Mouse (Mus musculus): ENCODE measurements around the gene E4f1. TPM values are rescaled to one million over a fixed set of nuclear protein-coding genes. Genes with fewer than 3 reads are reported as not detected.

Gene E4f1
- polyA plus RNA-seq, 2 experiments from 2014 or later, result 22.6 to 37.5 TPM

GRCm38 (mm10) chr17:24481027-24481815 lies 11.1 kb upstream of the E4f1 start:
- no peak for ATAC-seq

DNA sequence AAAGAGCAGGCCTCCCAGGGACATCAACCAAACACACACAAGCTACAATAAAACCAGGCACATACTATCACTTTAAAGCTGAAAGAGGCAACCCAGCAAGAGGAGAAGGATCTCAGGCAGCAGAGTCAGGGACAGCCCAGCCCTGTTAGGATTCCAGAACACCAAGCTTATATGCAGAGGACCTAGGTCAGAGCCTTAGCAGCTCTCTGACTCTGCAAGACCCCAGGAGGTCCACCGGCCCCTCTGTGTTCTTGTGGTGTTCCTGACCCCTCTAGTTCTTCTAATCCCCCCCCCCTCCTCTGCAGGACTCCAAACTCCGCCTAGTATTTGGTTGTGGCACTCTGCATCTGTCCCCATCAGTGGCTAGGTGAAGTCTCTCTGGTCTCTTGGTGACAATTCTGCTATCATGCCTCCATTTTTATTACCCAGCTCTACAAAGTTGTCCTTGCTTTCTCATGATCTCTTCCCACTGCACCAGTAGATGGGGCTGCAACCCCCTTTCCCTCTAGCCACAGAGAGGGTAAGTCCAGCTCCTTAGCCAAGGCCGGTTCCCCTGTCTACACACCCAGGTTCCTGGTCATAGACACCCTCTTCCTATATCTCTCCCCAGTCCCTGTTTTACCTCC lies 10.2 kb upstream of the E4f1 start:
- ATAC-seq, result no peak

DNA sequence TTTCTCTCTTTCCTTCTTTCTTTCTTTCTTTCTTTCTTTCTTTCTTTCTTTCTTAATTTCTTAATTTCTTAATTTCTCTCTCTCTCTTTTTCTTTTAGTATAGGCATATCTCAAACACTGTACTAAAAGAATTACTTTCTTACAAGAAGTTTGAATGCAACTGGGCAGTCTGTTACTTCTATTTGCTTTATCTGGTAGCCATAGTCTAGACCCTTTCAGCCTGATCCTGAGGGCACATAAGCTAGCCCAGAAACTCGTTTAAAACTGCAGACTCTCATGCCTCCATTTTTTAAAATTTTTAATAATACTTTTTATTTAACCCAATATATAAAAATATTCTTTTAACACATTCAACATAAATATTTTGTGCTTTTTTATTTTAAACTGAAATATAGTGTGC lies 9.3 kb upstream of the E4f1 start:
- ATAC-seq, result no peak

- peak; percentile 90 for ATAC-seq
Measured at GRCm38 (mm10) chr17:24478663-24479380, 8.7 kb upstream of the E4f1 start, which contains the start of gene Mlst8. Gene Mlst8, minus strand, starts transcription at chr17:24479078.

DNA sequence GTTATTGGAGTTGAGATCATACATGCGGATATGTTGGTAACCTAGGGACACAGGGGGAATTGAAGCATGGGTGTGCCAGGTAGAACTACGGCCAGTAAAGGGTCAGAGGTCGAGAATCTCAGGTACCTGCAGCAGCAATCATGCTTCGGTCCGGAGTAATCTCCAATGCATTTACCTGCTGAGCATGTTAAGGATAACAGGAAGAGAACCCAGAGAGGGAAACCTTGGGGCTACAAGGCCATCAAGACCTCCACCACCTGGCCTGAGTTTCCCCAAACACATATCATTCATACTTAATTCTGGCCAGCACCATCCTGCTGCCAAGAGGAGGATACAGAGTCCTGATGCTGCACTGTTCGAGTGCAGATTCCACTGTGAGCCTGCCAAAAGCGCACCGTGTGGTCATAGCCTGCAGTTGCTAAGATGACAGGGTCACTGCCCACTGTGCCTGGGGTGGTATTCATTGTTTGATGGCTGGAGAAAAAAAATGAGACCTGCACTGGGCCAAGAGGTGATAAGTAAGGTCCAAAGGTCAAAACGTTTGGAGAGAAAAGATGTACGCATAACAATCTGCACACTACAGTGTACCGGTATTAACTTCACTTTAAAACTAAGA lies 8.0 kb upstream of the E4f1 start:
- no peak for ATAC-seq

- no peak for ATAC-seq
Measured at GRCm38 (mm10) chr17:24477053-24477984, 7.2 kb upstream of the E4f1 start.

- no peak for ATAC-seq
Measured at GRCm38 (mm10) chr17:24476022-24476776, 6.1 kb upstream of the E4f1 start.

GRCm38 (mm10) chr17:24475586-24475985 lies 5.5 kb upstream of the E4f1 start:
- no peak for ATAC-seq

DNA sequence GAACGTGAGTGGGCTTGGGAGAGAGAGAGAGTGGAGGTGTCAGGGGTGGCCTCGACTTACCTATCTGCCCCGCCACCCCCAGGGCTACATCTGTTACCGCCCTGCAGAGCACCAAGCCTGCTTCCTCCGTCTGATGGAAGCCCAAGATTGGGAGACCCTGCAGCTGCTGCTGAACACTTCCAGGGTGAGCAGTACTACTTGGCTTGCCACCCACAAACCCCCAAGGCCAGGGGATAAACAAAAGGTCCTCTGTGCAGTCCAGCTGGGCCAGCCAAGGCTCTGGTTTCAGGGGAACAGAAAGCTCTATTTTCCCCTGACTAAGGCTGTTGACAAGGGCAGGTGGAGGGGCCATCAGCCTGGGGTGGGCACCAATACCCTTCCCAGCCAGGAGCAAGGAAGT lies 4.4 kb upstream of the E4f1 start:
- no peak for ATAC-seq

DNA sequence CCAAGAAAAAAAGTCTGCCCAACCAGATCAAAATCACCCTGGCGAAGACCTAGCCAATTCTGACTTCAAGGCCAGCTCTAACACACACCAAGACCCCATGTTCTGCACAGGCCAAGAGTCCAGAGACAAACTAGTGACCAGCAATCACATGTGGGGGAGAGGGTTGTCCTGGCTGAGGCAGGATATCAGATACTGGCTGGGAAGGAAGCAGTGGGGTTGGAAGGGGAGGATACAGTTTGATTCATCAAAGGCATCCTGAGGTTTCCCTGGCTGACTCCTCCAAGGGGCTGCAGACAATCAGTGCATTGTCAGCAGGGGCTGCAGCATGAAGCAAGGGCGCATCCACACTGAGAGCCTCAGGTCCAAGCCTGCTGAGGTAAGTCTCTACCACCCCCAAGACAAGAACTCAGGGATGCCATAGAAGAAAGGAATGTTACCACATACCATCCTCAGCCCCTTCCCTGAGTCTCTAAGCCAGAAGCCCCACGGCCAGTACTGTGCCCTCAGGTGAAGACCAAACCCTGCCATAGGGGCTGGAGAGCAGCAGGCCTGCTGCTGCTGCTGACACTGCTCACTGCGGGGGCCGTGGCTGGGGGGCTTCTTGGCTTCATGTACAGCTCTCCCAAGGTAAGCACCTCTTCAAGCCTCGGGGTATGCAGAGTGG lies 3.6 kb upstream of the E4f1 start, which contains the start of gene Bricd5:
Bricd5 (plus strand) TSS at position 273 of the 664 bp plus-strand sequence.
- no peak for ATAC-seq

GRCm38 (mm10) chr17:24472512-24472911 lies 2.4 kb upstream of the E4f1 start:
- no peak for ATAC-seq

DNA sequence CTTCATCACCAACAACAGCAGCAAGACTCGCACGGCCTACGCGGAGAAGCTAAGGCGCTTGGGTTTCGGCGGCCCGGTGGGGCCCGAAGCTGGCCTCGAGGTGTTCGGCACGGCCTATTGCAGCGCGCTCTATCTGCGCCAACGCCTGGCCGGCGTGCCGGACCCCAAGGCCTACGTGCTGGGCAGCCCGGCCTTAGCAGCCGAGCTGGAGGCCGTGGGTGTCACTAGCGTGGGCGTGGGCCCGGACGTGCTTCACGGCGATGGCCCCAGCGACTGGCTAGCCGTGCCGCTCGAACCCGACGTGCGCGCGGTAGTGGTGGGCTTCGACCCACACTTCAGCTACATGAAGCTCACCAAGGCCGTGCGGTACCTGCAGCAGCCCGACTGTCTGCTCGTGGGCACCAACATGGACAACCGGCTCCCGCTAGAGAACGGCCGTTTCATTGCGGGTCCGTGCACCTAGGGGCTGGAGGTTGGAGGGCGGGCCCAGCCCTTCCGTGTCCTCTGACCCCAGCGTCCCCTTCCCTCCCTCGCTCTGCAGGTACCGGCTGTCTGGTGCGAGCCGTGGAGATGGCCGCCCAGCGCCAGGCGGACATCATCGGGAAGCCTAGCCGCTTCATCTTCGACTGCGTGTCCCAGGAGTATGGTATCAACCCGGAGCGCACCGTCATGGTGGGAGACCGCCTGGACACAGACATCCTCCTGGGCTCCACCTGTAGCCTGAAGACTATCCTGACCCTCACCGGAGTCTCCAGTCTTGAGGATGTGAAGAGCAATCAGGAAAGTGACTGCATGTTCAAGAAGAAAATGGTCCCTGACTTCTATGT lies 801 bp upstream of the E4f1 start:
- ATAC-seq, result no peak

DNA sequence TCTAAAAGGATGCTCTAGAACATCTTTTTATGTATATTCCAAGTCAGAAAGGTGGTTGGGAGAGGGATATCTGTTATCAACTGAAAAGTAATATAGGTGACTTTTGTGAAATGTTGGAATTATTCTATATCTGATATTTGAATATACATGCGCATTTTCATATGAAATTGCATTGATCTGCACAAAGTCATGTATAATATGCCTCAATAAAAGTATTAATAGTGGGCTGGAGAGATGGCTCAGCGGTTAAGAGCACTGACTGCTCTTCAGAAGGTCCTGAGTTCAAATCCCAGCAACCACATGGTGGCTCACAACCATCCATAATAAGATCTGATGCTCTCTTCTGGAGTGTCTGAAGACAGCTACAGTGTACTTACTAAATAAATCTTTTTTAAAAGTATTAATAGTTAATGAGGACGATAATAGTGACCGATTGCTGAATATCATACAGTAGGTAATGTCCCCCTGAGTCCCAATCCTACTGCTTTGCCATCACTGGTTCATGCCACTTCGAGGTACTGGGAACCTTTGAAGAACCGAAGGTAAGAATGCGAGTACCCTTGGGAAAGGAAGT lies 690 bp downstream of the E4f1 start:
- no peak for ATAC-seq

DNA sequence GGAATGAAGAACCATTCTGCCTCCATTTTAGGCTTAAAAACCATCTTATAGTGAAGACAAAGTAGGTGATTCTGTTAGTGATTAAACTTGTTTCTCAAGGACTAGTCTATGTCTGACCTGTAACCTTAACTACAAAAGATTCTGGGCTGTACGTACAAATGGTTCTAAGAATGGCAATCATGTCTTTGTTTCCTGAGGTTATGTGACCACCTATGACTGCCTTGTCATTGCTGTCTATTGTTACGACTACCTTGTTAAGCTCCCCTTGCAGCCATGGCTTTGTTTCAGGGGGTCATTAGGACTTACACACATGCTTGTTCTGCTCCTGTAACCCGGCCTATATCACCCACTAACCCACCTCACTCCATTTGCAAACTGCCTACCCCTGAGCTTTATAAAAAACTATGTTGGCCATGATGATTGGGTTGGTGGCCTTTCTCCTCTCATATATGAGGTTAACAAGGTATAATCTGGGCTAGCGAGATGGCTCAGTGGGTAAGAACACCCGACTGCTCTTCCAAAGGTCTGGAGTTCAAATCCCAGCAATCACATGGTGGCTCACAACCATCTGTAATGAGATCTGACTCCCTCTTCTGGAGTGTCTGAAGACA lies 1.4 kb downstream of the E4f1 start:
- ATAC-seq, result no peak

DNA sequence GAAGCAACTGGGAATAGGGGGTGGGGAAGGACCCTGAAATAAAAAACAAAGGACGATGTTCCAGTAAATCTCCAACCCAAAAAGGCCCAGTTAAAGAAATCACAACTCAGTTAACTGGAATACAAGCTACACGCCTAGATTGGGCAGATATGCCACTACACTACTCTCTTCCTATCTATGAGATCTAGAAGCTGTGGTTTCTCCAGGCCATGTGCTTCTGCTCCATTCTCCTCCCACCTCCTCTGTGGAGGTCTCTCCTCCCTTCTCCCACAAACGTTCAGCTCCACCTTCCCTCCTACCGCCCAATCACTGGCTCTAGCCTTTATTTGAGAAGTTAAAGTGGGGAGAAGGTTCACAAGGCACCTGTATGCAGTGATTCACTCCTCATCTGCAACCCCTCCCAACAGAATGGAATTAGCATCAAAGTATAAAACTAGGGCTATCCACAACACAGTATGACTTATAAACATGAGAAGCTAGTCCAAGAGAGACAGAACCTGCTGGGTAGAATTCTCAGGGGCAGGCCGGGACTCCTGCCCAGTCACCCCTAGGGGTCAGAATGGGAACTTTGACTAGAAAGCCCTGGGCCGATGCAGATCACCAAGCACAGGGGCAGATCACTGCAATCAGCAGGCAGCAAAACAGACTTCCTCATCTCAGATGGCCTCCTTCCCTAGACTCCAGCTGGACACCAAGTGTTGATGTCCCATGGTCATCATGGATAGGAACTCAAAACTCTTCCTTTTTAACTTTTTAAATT lies 6.6 kb downstream of the E4f1 start:
- ATAC-seq, result peak; percentile 69

GRCm38 (mm10) chr17:24462932-24463331 lies 7.2 kb downstream of the E4f1 start:
- no peak for ATAC-seq

- peak; percentile 72 for ATAC-seq
Measured at GRCm38 (mm10) chr17:24461580-24461979, 8.5 kb downstream of the E4f1 start.

Data from activated CD4-positive, CD25-positive, alpha-beta regulatory T cell, adult 4 months (primary cell).